Mouse (Mus musculus): ENCODE data around the gene Grk5.
"Not testable (repeated sequence)": the region's sequence is repeated elsewhere in the genome, so short reads cannot be mapped to it uniquely, and the experiment has no call there.

Gene Grk5

DNA sequence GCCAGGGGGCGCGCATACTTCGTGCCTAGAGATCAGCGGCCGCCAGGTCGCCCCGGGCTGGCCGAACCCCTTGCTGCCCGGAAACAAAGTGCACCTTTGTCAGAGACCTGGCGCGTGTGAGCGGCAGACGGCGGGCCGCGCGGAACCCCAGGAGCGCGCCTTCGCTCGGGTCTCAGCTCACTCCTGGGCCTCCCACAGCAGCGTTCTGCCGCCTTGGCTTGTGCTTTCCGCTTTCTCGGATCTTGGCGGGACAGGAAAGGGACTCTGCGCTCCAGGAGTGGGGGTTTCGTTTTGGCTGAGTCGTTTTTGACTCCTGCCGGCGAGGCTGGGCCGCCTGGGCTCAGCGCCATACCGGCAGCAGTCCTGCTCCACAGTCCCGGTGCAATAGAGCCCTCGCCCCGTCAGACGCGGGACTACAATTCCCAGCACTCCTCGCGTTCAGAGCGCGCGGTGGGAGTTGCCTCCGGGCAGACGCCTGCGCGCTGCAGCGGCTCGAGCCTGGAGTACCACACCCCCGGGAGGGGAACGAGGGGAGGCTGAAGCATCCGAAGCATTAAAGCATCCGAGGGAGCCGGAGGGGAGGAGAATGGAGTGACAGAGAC is at the start of gene Grk5:
TSS of gene Grk5 (plus strand) at position 36 of the 602 bp plus-strand sequence.
- peak; percentile 93 for DNase-seq (ENCODE audit: low spot score)

DNA sequence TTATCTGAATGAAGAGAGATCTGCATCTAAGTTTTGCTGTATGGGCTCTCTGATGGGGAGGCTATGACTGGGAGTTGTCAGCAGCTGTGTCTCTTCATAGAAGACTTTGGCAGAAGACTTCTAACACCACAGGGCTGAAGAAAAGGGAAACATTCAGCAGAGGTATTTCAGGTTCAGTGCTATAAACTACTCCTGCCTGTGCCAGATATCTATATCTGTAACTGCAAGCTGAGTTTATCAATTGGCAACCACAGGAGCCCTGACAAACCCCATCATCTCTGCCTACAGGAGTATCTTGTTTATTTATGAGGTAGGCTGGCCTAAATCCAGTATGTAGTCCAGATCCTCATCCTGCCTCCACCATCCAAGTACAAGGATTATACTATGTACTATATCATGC is 46.2 kb upstream of the Grk5 start:
- no peak for DNase-seq (ENCODE audit: low spot score)

DNA sequence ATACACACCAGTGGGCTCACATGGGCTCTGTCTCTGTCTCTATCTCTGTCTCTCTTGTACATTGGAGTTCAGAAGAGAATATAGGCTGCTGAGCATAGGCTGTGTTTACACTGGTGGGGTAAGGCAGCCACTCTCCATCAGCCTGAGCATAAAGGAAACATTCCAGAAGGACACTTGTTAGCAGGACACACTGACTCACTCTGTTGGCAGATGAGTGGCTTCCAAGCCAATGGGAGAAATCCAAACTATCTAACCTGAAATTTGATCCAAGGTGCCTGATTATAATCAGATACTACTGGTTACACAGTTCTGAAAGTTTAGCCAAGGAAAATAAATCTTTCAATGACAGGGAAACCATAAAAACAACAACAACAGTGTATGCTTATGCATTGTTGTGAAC is 43.8 kb upstream of the Grk5 start:
- no peak for DNase-seq (ENCODE audit: low spot score)

DNA sequence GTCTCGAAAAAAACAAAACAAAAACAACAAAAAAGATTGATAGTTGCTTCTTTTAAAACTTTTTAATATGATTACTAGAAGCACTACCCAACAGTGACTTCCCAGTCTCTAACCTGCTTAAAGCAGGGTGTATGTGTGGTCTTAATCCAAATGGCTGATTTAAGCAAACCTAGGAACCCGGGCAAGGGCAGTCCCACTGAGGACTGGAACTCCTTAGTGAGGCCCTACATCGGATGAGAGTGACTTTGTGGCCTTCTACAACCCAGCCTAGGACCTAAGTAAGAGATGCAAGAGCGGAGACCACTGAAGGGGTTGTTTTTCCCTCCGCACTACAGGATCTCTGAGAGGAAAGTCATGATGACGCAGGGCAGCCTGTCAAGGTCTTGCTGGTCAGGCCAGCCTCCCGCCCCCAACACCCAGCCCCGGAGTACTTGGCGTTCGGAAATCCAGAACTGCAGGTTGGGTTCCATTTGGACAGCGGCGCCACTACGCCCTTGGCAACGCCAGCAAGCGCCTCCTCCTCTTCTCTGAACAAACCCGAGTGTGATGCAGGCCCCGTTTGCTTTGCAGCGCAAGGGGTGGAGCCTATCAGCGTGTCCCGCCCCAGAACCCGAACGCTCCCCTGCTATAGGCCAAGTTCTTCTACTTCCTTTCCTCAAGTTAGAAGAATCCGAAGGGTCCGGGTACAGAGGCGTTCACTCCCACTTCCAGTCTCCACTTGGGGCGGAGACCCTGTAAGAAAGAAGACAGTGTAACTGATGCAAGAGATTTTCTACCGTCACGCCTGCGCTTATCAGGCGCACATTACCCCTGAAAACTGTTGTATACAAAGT is 28.5 kb upstream of the Grk5 start, which contains the start of gene Sfxn4:
TSS of gene Sfxn4 (minus strand) at position 612 of the 833 bp plus-strand sequence.
- peak; percentile 75 for DNase-seq (ENCODE audit: low spot score)

DNA sequence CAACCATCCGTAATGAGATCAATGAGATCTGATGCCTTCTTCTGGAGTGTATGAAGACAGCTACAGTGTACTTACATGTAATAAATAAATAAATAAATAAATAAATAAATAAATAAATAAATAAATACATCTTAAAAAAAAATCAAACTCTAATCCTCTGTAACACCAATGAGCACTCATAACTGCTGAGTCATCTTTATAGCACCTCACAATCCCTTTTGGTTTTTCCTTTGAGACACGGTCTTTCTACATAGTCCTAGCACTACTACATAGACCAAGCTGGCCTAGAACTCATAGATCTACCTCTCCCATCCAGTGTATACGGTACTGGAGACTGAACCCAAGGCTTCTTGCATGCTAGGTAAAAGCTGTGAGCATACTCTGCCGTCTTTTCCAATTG is 23.4 kb upstream of the Grk5 start:
- DNase-seq (ENCODE audit: low spot score) = not testable (repeated sequence)

DNA sequence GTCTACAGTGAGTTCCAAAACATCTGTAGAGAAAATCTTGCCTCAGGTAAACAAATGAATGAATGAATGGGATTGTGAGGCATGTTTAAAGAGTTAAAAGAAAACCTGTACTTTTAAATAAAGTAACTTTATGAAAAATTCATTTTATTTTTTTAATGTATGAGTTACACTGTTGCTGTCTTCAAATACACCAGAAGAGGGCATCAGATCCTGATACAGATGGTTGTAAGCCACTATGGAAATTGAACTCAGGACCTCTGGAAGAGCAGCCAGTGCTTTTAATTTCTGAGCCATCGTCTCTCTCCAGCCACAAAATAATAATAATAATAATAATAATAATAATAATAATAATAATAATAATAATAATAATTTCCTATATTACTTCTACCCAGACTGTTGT is 19.1 kb upstream of the Grk5 start:
- no peak for DNase-seq (ENCODE audit: low spot score)

DNA sequence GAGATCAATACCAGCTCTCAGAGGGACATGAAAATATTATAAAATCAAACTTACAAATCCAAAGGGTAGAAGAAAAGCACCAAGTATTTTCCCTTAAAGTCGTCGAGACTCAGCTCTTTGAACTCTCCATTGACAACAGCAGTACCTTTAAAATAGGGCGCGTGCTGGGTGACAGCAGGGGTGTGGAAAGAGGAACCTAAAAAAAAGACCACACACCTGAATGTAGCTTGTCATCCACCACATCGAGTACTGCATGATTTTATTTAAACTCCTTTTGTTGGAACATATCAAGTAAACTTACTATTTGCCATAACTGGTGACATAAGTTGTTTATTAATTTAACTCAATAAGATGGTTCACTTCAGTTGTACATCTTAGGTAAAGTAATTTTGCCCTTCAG is 18.2 kb upstream of the Grk5 start:
- DNase-seq (ENCODE audit: low spot score) = no peak

DNA sequence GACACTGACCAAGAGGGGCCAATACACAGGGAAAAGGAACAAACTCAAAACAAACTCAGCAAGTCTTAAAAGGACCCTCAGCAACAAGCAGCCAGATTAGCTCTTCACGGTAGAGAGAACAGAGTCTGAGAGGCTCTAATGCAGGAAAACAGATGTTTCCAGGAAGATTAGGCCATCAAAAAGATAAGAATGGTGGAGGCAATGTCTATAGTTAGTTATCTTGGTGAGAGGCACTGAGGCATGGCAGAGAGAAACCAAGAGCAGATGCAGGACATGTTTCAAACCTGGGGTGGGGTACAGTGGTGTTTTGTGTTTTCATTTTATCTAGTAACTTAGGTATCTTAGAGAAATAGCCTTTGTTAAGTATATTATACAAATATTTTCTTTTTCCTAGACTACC is 17.3 kb upstream of the Grk5 start:
- DNase-seq (ENCODE audit: low spot score) = no peak

DNA sequence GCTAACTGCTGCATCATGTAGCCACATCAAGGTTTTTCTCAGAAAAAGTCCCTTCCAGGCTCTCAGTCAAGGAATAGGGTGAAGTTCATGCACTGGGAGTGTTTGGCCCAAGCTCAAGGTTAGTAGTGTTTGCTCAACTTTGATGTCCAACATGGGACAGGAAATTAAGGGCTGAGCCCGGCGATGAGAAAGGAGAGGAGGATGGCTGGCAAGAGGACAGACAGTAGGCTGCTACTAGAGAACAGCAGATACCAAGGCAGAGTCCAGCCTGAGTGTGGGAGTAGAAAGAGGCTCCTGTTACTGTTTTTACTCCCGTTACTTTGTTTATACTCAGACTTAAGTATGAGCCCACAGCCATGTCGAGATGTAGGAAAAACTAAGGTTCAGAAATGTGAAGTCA is 16.0 kb upstream of the Grk5 start:
- DNase-seq (ENCODE audit: low spot score) = no peak

DNA sequence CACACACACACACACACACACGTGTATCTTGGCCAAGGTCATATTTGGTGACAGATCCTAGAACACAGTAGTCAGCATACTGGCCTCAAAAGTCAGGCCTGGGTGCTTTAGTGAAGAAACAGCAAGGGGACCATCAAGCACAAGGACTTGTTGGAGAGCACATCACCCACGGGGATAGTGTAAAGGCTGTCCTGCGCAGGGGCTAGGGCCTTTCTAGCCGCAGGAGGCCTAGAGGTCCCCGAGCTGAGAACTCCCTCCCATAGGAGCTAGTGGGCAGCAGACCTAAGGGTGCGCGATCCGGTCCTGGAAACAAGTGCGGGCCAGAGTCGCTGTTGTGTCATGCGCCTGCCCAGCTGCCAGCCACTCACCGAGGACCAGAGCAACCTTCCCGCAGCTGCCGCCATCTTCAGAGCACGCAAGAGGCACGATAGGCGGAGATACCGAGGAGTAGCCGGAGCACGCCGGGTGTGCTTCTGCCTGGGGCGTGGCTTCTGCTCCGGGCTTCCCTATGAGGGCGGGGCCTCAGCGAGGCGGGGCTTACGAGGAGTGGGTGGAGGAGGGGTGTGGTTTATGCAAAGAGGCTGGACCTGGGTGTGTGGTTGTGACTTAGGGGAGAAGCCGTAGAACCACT is 15.4 kb upstream of the Grk5 start, which contains the start of gene Prdx3:
TSS of gene Prdx3 (minus strand) at position 493 of the 631 bp plus-strand sequence.
- DNase-seq (ENCODE audit: low spot score) = peak; percentile 93

DNA sequence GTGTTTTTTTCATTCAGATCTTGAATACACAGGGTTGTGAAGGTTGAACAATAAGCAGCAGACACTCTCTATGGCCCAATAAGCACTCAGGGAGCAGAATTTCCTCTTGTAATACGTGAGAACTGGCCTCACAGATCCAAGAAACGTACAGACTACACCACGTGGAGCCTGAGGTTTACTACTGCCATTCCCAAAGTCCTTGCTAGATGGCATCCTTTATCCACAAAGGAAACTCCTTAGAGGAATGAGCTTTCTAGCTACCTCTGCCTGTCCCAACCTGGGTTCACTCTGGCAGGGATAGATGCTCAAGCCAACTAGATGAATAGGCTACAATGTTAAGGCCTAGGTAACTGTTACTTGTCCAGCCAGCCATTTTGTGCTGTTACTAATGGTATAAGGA is 6.4 kb upstream of the Grk5 start:
- peak; percentile 33 for DNase-seq (ENCODE audit: low spot score)

DNA sequence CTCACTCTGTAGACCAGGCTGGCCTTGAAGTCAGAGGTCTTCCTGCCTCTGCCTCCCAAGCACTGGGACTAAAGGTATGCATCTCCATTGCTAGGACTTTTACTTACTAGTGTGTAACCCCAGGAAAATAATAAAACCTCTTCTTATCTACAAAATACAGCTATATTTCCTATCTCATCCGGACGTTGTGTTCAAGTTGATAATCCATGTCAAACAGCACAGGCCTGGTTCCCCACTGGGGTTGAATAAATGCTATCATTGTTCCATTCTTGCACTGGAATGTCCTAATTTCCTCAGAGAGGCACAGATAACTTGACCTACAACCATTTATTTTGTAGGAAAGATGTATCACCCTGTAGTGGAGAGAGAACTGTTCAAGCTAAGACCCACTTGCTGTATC is 1.9 kb upstream of the Grk5 start:
- no peak for DNase-seq (ENCODE audit: low spot score)

DNA sequence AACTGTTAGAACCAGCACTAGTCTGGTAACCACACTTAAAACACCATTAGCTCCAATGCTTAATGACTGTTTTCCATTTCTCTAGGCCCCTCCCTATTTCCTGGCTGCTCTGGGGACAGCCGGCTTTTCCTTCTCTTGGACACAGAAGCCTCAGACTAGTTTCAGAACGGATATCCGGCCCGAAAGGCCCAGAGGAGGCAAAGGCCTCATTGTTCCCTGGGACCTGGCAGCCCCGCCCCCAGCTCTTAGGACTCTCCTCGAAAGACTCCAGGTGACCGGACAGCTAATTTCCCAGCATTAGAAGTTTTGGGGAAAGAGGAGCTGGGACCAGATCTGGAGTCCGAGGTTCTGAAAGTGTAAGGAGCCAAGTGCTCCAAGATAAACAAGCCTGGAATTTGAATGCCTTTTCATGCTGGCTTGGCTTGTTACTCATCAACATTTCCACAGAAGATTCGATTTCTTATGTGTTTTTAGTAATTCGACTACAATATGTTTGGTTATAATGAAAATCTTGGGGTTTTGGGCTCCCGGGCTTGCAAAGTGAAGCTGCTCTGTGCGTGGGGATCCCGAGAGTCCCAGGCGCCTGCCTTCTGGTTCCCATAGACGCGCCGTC is 342 bp upstream of the Grk5 start:
- peak; percentile 26 for DNase-seq (ENCODE audit: low spot score)

DNA sequence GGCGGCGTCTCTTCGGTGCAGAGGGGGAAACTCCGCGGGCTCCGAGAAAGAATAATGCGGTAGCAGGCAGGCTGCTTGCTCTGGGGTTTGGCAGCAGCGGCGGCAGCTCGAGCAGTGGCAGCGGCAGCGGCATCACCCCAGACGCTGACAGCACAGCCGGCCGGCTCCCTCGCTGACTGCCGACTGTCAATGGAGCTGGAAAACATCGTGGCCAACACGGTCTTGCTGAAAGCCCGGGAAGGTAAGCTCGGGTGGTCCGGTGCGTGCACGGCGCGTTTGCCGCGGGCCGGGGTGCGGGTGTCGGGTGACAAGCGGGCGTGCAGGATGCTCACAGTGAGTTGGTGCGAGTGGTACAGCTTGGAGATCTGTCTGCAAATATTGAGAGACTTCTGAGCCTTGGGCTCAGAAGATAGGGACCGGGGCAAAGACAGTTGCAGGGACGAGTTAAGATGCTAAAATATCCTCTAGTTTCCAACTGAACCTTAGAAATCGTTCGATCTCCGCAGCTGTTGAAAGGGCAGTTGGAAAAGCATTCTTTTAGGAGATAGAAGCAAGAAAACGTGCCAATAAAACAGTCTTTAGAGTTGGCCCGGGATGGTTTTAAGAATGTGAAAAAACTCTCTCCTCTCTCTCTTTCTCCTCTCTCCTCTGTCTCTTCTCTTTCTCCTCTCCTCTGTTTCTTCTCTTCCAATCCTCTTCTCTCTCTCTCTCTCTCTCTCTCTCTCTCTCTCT is 1.0 kb downstream of the Grk5 start:
- peak; percentile 18 for DNase-seq (ENCODE audit: low spot score)

DNA sequence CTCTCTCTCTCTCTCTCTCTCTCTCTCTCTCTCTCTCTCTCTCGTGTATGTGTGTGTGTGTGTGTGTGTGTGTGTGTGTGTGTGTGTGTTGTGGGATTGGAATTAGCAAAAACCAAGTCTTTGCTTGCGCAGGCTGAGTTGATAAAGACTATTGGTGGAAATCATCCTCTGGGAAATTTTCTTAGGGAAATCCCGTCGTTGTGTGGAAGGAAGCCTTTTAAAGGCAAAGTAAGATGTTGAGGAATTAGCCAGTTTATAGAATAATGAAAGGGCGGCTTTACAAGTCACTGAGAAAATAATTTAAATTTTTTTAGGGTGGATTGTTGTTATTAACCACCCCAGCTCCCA is 1.5 kb downstream of the Grk5 start:
- DNase-seq (ENCODE audit: low spot score) = no peak

DNA sequence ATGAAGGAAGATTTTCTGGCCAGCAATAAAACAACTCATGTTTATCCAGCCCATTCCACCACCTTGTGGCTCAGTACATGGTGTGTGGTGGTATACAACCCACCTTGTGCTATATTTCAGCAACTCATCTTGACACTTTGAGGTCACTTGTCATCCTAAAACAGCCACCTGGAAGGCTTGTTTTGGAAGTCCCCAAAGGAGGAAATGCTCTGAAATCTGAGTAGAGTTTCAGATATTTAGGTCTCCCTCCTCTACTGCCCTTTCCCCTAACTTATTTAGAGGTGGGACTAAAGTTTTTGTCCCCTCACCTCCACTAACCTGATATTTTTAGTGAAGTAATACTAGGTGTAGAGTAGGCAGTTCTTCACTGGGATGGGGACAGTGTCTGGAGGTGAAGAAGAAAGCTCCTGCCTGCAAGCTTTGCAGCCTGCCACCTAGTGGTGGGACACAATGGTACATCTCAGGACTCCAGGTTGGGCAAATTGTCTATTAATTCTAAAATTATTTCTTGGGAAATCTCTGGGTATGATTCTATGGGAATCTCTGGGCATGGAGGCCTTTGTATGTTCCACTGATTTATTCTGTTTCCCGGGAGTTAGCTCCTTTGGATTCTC is 2.5 kb downstream of the Grk5 start:
- peak; percentile 52 for DNase-seq (ENCODE audit: low spot score)

DNA sequence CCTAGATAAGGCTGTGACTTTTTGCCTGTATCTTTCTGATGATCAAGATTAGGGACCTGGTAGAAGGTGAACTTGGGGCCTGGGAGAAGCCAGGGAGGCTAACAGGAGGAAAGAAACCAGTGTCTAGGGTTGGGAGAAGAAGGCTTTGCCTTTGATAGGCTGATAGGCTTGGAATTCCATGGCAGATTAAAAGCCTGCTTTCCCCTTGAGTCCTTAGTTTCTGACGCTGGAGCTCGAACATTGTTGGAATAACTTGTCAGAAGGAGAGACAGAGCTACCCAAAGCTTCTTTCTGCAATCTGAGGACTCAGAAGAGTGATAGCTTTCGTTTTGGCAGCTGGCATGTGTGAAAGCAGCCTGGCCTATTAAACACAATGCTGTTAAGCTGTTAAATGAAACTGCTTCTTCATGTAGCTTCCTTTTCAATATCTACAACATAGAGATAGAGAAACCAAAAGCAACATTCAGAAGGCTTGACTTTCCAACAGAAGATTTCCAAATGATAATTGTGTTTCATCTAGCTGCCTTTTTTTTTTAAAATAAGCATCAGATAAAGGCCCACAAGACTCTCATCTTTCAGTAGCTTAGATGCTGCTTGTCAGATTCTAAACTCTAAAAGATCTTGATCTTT is 5.8 kb downstream of the Grk5 start:
- DNase-seq (ENCODE audit: low spot score) = no peak

DNA sequence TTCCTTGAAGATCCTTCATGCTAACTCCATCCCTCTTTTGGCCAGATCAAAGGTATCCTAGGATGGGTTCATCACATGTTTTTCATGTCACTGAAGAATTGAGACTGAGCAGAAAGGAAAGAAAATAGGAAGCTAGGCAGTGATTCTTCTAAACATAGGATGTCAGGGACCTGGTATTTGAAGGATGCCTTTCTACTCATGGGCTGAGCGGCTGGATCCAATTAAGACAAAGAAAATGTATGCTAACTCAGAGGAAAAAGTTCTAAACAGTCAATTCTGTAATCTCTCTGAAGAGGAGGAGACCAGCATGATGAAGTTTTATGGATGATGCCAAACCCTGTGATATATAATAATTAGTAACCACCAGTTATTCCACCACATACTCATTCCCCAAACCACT is 13.6 kb downstream of the Grk5 start:
- DNase-seq (ENCODE audit: low spot score) = no peak

DNA sequence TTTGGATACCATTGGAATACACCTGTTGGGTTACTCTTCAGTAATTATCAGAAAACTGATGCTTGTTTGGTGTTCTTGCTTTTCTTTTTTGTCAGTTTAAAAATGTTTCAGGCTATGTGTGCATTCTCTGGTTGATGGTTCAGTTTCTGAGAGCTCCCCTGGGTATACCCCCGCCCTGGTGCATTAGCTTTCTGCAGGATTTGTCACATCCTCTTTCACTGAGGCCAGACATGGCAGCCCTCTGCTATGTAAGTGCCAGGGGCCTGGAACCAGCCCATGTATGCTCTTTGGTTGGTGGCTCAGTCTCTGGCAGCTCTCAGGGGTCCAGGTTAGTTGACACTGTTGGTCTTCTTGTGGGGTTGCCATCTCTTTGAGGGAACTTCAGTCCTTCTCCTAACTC is 14.4 kb downstream of the Grk5 start:
- DNase-seq (ENCODE audit: low spot score) = no peak

DNA sequence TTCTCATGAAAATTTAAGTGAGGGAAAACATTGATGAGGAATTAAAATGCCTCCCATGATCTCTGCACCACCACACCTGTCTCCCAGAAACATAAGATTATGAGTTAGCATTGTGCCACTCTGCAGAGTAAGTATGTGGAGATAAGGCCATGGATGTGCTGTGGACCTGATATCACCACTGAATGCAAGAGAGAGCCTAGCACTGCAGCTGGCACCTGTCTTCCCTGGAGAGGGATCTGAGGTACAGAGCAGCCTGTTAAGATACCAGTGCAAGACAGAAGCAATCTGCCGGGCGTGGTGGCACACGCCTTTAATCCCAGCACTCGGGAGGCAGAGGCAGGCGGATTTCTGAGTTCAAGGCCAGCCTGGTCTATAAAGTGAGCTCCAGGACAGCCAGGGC is 15.9 kb downstream of the Grk5 start:
- no peak for DNase-seq (ENCODE audit: low spot score)

DNA sequence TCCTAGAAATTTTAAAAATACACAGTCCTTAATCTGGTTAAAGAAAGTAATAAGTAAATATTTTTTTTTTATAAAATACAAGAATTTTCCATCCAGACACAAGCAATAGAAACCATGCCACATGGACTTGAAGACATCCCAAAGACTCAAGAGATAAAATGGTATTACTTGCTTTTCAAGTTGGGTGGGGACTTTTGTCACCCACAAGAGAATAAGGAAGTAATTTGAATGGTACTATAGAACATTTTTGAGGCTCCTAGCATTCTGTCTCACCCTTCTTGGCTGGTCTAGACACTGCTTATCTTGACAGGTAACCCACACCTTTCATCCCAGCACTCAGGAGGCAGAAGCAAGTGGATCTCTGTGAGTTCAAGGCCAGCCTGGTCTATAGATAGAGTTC is 20.8 kb downstream of the Grk5 start:
- DNase-seq (ENCODE audit: low spot score) = no peak

All from ovary, postnatal 14 days (tissue).